Comparison of ENCODE assay signal across 10 mouse cellular contexts in the genomic region with DNA sequence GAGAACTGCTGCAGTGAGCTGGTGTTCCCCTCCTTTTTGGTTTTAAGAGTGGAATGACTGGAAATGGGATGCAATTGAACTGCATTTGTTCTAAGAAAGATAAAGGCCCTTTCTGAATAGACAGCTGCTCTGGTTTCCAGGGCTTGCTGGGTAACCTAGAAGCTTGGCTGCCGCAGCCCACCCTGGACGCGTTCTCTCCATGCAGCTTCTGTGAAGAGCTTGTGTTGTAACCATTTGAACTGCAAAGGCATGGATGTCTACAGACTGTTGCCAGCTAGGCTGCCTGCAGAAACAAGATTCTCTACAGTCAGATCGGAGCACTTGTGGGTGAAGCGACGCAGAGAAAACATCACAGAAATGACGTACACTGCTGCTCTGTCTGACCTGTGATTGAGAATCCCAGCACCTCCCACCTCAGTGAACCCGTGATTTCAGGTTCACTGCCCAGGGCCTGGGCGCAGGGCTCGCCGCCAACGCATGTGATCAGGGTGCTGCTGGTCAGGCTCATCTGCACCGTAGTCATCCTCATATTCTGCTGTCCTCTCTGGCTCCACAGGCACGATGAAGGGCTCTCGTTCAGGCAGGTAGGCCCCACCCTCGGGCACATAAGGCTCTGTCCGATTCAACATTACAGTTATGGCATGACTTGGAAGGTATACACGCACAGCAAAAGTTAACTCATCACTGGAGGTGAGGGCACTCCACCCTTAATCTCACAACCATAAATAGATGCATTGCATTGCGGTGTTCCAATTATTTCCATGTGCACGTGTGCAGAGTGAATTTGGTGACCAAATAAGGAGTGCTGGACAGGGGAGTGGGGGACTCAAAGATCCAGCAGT.
DNase-seq lines count a peak whose midpoint lies in the region; ATAC-seq and TF ChIP-seq lines count a peak whose summit lies in the region.
"Had no signal": no experiment of that assay in that cellular context is flagged by ENCODE, and none has a peak within 500 bp of the region (broad histone marks: within the 10 kb centered on the region; RNA-seq: fewer than 3 reads in every experiment).

No protein-coding gene starts in this region.

- 72% methylated on average over 20 of the region's 20 CpGs for WGBS in liver, adult 2 months
- 80% methylated on average over 20 of the region's 20 CpGs for WGBS in liver, embryonic 12.5 days (ENCODE audit: insufficient replicate concordance)
- 75% methylated on average over 20 of the region's 20 CpGs for WGBS in kidney, postnatal 0 days
- WGBS in neural tube, embryonic 14.5 days, result 67% methylated on average over 20 of the region's 20 CpGs

- H3K36me3 ChIP-seq in liver, adult 2 months (ENCODE audit: control insufficient read depth, insufficient read depth, low read length), result no peaks in the 10 kb centered on the region
- H3K36me3 ChIP-seq in liver, embryonic 12.5 days, result no peaks in the 10 kb centered on the region
- no peaks in the 10 kb centered on the region for H3K36me3 ChIP-seq in kidney, postnatal 0 days (ENCODE audit: insufficient read depth, low read length)
- H3K36me3 ChIP-seq in neural tube, embryonic 14.5 days (ENCODE audit: control insufficient read depth, insufficient read depth, low read length), result no peaks in the 10 kb centered on the region

- peaks cover 3% of the 10 kb centered on the region; the same call in 1 of the 2 replicates for H3K4me1 ChIP-seq in liver, adult 2 months (ENCODE audit: control insufficient read depth, insufficient read depth, low read length)
- no peaks in the 10 kb centered on the region for H3K4me1 ChIP-seq in liver, embryonic 12.5 days
- H3K4me1 ChIP-seq in kidney, postnatal 0 days (replicated peaks; ENCODE audit: insufficient read depth, low read length), result no peaks in the 10 kb centered on the region
- H3K4me1 ChIP-seq in neural tube, embryonic 14.5 days (ENCODE audit: control insufficient read depth, insufficient read depth, low read length), result no peaks in the 10 kb centered on the region

- TF ChIP-seq CTCF in liver, adult 2 months (IDR thresholded peaks at IDR 0.05; ENCODE audit: low read depth, low read length), result no peak
- no peak for TF ChIP-seq CTCF in kidney, postnatal 0 days (IDR thresholded peaks at IDR 0.05; ENCODE audit: low read depth)

- H3K79me2 ChIP-seq in liver, adult 2 months (ENCODE audit: control insufficient read depth, insufficient read depth, low read length), result no peaks in the 10 kb centered on the region

- H3K4me3 ChIP-seq in liver, adult 2 months (ENCODE audit: insufficient read depth, low read depth, low read length), result no peak overlapping the region
- H3K4me3 ChIP-seq in liver, embryonic 12.5 days, result no peak overlapping the region
- no peak overlapping the region for H3K4me3 ChIP-seq in kidney, postnatal 0 days (replicated peaks; ENCODE audit: low read depth, low read length)
- no peak overlapping the region for H3K4me3 ChIP-seq in neural tube, embryonic 14.5 days (ENCODE audit: low read depth, low read length)

- peak overlapping the region; percentile 9 for H3K27ac ChIP-seq in liver, adult 2 months (replicated peaks; ENCODE audit: insufficient read depth, low read depth, low read length)
- H3K27ac ChIP-seq in liver, embryonic 12.5 days, result no peak overlapping the region
- H3K27ac ChIP-seq in kidney, postnatal 0 days, result no peak overlapping the region
- H3K27ac ChIP-seq in neural tube, embryonic 14.5 days (ENCODE audit: low read depth, low read length), result no peak overlapping the region

- no peak overlapping the region for H3K4me2 ChIP-seq in liver, embryonic 12.5 days
- H3K4me2 ChIP-seq in kidney, postnatal 0 days (ENCODE audit: low read length), result no peak overlapping the region
- no peak overlapping the region for H3K4me2 ChIP-seq in neural tube, embryonic 14.5 days (ENCODE audit: low read depth, low read length)

- no peak for ATAC-seq in liver, embryonic 12.5 days
- ATAC-seq in kidney, postnatal 0 days (replicated peaks; ENCODE audit: low FRiP score, low read depth), result peak; percentile 74
- ATAC-seq in neural tube, embryonic 14.5 days (ENCODE audit: low read depth), result peak; percentile 76
- no peak for ATAC-seq in cerebellum, adult (ENCODE audit: insufficient number of reproducible peaks, low FRiP score, low TSS enrichment)

- no peaks in the 10 kb centered on the region for H3K9me3 ChIP-seq in liver, embryonic 12.5 days (replicated peaks)
- no peaks in the 10 kb centered on the region for H3K9me3 ChIP-seq in kidney, postnatal 0 days (replicated peaks; ENCODE audit: low read length)
- H3K9me3 ChIP-seq in neural tube, embryonic 14.5 days (ENCODE audit: control insufficient read depth, low read length), result no peaks in the 10 kb centered on the region

- no peaks in the 10 kb centered on the region for H3K27me3 ChIP-seq in liver, adult 2 months (ENCODE audit: control insufficient read depth, insufficient read depth, low read length)
- H3K27me3 ChIP-seq in liver, embryonic 12.5 days (replicated peaks), result no peaks in the 10 kb centered on the region
- H3K27me3 ChIP-seq in kidney, postnatal 0 days (ENCODE audit: insufficient read depth, low read length), result no peaks in the 10 kb centered on the region
- H3K27me3 ChIP-seq in neural tube, embryonic 14.5 days (ENCODE audit: control insufficient read depth, insufficient read depth, low read length), result no peaks in the 10 kb centered on the region

- H3K9ac ChIP-seq in liver, adult 2 months (ENCODE audit: low read depth, low read length), result no peak overlapping the region
- no peak overlapping the region for H3K9ac ChIP-seq in liver, embryonic 12.5 days
- H3K9ac ChIP-seq in kidney, postnatal 0 days (ENCODE audit: low read depth, low read length), result no peak overlapping the region
- no peak overlapping the region for H3K9ac ChIP-seq in neural tube, embryonic 14.5 days (replicated peaks; ENCODE audit: low read depth, low read length)

- TF ChIP-seq POLR2A in liver, adult 2 months (IDR thresholded peaks at IDR 0.05; ENCODE audit: extremely low read depth, insufficient read depth, low read length), result no peak

- peak; percentile 4 for DNase-seq in cerebellum, postnatal 14 days
- no peak for DNase-seq in cerebellum, postnatal 4 days (ENCODE audit: low spot score in 2 of 2)
- peak; percentile 96 for DNase-seq in liver, adult 2 months (ENCODE audit: extremely low read depth, low read depth, low spot score)
- DNase-seq in kidney, postnatal 0 days (ENCODE audit: low spot score), result no peak
- no peak for DNase-seq in urinary bladder, postnatal 14 days (ENCODE audit: low spot score)
- DNase-seq: embryo, embryonic 11 days; lung, postnatal 36 days had no signal

Comparison
In these comparisons a context has a peak if more than half of its experiments do, and no peak if none do; other contexts are left out.
1. DNase-seq: peak in cerebellum, postnatal 14 days (2 of 2) and liver, adult 2 months (single experiment); none in cerebellum, postnatal 4 days (0 of 2), kidney, postnatal 0 days (single experiment) and urinary bladder, postnatal 14 days (single experiment).
2. ATAC-seq: peak in kidney, postnatal 0 days (single experiment) and neural tube, embryonic 14.5 days (single experiment); none in liver, embryonic 12.5 days (single experiment) and cerebellum, adult (single experiment).